11 mouse cellular contexts compared by ENCODE assay signal in the genomic region with DNA sequence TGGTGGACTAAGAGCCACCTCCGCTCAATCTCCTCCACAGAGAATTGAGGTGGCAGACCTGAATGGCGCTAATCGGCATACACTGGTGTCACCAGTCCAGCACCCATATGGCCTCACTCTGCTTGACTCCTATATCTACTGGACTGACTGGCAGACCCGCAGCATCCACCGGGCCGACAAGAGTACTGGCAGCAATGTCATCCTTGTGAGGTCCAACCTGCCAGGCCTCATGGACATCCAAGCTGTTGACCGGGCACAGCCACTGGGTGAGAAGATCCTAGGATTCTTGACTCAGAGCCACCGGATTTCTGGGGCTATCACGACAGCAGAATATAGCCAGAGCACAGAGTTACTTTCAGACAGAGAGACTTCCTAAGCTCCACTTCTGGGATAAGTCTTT. TPM values are rescaled to one million over a fixed set of nuclear protein-coding genes. Genes with fewer than 3 reads are reported as not detected.
DNase-seq lines count a peak whose midpoint lies in the region.
"Had no signal": no experiment of that assay in that cellular context is flagged by ENCODE, and none has a peak within 500 bp of the region (broad histone marks: within the 10 kb centered on the region; RNA-seq: fewer than 3 reads in every experiment).

No protein-coding gene starts in this region.

- DNase-seq in gastrocnemius, adult 18-20 months (ENCODE audit: low spot score): peak; percentile 19
- no peak for DNase-seq in gastrocnemius, postnatal 25 days
- DNase-seq in cerebellum, adult 11 months: peak; percentile 80
- peak; percentile 79 for DNase-seq in cerebellum, adult 8-10 months
- peak; percentile 65 to 79 for DNase-seq in cerebellum, postnatal 14 days
- DNase-seq in layer of hippocampus, postnatal 10 days (ENCODE audit: low spot score in 2 of 2): no peak
- DNase-seq in left cerebral cortex, postnatal 4 days: no peak
- no peak for DNase-seq in layer of hippocampus, adult 8-10 months (ENCODE audit: low spot score in 2 of 2)
- DNase-seq: adrenal gland, postnatal 14 days; gastrocnemius, postnatal 10 days; heart, postnatal 4 days had no signal

- intact Hi-C loops in left cerebral cortex, postnatal 4 days (cut with DNase I): no loop called here

RNA-seq across cellular contexts. Expression of gene Ckap5, which starts 32.6 kb away (rescaled TPM):
- total RNA-seq in gastrocnemius, adult 18-20 months (2021): 10 to 100 TPM; 33.0 to 33.2 TPM
- 10 to 100 TPM; 27.0 TPM for total RNA-seq in gastrocnemius, postnatal 25 days (2021)
- 100 to 1,000 TPM; 126 TPM for total RNA-seq in layer of hippocampus, postnatal 10 days (2021)
- total RNA-seq in left cerebral cortex, postnatal 4 days (2021): 100 to 1,000 TPM; 156 to 163 TPM
- 100 to 1,000 TPM; 121 to 126 (median 123) TPM for total RNA-seq in layer of hippocampus, adult 8-10 months (2022)

RNA-seq across cellular contexts. Expression of gene Lrp4, which starts 36.7 kb away (rescaled TPM):
- total RNA-seq in gastrocnemius, adult 18-20 months (2021): 1 to 10 TPM; 8.8 to 9.6 TPM
- total RNA-seq in gastrocnemius, postnatal 25 days (2021): 10 to 100 TPM in 1 of 2 experiments, 1 to 10 TPM in 1; 8.9 to 12.1 TPM
- total RNA-seq in layer of hippocampus, postnatal 10 days (2021): 10 to 100 TPM; 36.2 to 40.1 TPM
- total RNA-seq in left cerebral cortex, postnatal 4 days (2021): 10 to 100 TPM; 14.4 to 15.4 TPM
- total RNA-seq in layer of hippocampus, adult 8-10 months (2022): 10 to 100 TPM; 26.1 to 30.6 (median 29.4) TPM

RNA-seq across cellular contexts. Expression of gene 1110051M20Rik, which starts 49.5 kb away (rescaled TPM):
- 10 to 100 TPM; 14.4 to 21.7 TPM for total RNA-seq in gastrocnemius, adult 18-20 months (2021)
- total RNA-seq in gastrocnemius, postnatal 25 days (2021): 10 to 100 TPM; 12.6 to 13.6 TPM
- 10 to 100 TPM; 92.9 to 96.2 TPM for total RNA-seq in layer of hippocampus, postnatal 10 days (2021)
- total RNA-seq in left cerebral cortex, postnatal 4 days (2021): 100 to 1,000 TPM; 106 to 109 TPM
- total RNA-seq in layer of hippocampus, adult 8-10 months (2022): 100 to 1,000 TPM; 108 to 144 (median 121) TPM

Comparison
In these comparisons a context has a peak if more than half of its experiments do, and no peak if none do; other contexts are left out.
1. DNase-seq: peak in gastrocnemius, adult 18-20 months (single experiment), cerebellum, adult 11 months (single experiment), cerebellum, adult 8-10 months (single experiment) and cerebellum, postnatal 14 days (2 of 2); none in gastrocnemius, postnatal 25 days (single experiment), layer of hippocampus, postnatal 10 days (0 of 2), left cerebral cortex, postnatal 4 days (single experiment) and layer of hippocampus, adult 8-10 months (0 of 2).
2. RNA of gene 1110051M20Rik, which starts 49.5 kb away (total RNA-seq): 108 to 144 TPM in layer of hippocampus, adult 8-10 months, 106 to 109 TPM in left cerebral cortex, postnatal 4 days and 92.9 to 96.2 TPM in layer of hippocampus, postnatal 10 days; 14.4 to 21.7 TPM in gastrocnemius, adult 18-20 months and 12.6 to 13.6 TPM in gastrocnemius, postnatal 25 days; every median in the first group is over 4 times any median in the second.